Mouse (Mus musculus): ENCODE results near the gene Ccdc51.

Gene Ccdc51

GRCm38 (mm10) chr9:109057543-109057942, 24.8 kb upstream of the Ccdc51 start:
- DNase-seq: peak in 1 of 2 experiments; percentile 22

GRCm38 (mm10) chr9:109058006-109058765, 24.1 kb upstream of the Ccdc51 start:
- DNase-seq: peak in 1 of 2 experiments; percentile 9

- DNase-seq: peak; percentile 93 to 94
Observed at GRCm38 (mm10) chr9:109059136-109059903, 23.0 kb upstream of the Ccdc51 start, which contains the start of gene Trex1. Gene Trex1, minus strand, starts transcription at chr9:109059734.

- DNase-seq: no peak
Observed at GRCm38 (mm10) chr9:109060184-109060897, 22.0 kb upstream of the Ccdc51 start.

- DNase-seq: no peak
Observed at GRCm38 (mm10) chr9:109060898-109061295, 21.4 kb upstream of the Ccdc51 start.

- no peak for DNase-seq
Observed at GRCm38 (mm10) chr9:109068095-109068735, 14.1 kb upstream of the Ccdc51 start.

GRCm38 (mm10) chr9:109073661-109074573, 8.4 kb upstream of the Ccdc51 start, which contains the start of gene Atrip:
Gene Atrip, minus strand, starts transcription at chr9:109074124.
- DNase-seq: peak; percentile 89 to 92

GRCm38 (mm10) chr9:109080516-109080915, 1.8 kb upstream of the Ccdc51 start:
- DNase-seq: no peak

GRCm38 (mm10) chr9:109081749-109082123, 557 bp upstream of the Ccdc51 start:
- no peak for DNase-seq

GRCm38 (mm10) chr9:109084922-109085321, 2.6 kb downstream of the Ccdc51 start:
- peak in 1 of 2 experiments; percentile 2 for DNase-seq

- DNase-seq: peak in 1 of 2 experiments; percentile 48
Observed at GRCm38 (mm10) chr9:109087987-109088386, 5.7 kb downstream of the Ccdc51 start.

- peak; percentile 60 to 77 for DNase-seq
Observed at GRCm38 (mm10) chr9:109090446-109090845, 8.2 kb downstream of the Ccdc51 start.

- DNase-seq: no peak
Observed at GRCm38 (mm10) chr9:109091802-109092201, 9.5 kb downstream of the Ccdc51 start.

GRCm38 (mm10) chr9:109092799-109093198, 10.5 kb downstream of the Ccdc51 start:
- no peak for DNase-seq

GRCm38 (mm10) chr9:109093786-109094552, 11.7 kb downstream of the Ccdc51 start:
- DNase-seq: peak; percentile 78 to 86

- DNase-seq: peak; percentile 80 to 90
Observed at GRCm38 (mm10) chr9:109094553-109095136, 12.4 kb downstream of the Ccdc51 start.

- DNase-seq: peak; percentile 71 to 74
Observed at GRCm38 (mm10) chr9:109095137-109095982, 13.1 kb downstream of the Ccdc51 start, which contains the start of gene Plxnb1. Gene Plxnb1, plus strand, starts transcription at chr9:109095389.

- DNase-seq: no peak
Observed at GRCm38 (mm10) chr9:109096251-109096661, 14.0 kb downstream of the Ccdc51 start.

- DNase-seq: peak; percentile 50 to 58
Observed at GRCm38 (mm10) chr9:109096856-109097255, 14.6 kb downstream of the Ccdc51 start.

All from lung, adult 18-20 months (tissue).